Mouse (Mus musculus): ENCODE data around the gene Mitf.

- TF ChIP-seq CTCF (IDR thresholded peaks at IDR 0.05) (no peak), EP300 (IDR thresholded peaks at IDR 0.05) (no peak)
Measured at GRCm38 (mm10) chr6:97854236-97854635, 47.4 kb downstream of the Mitf start.

Data from lung, postnatal 0 days (tissue).